Mouse (Mus musculus) regulatory T cell (primary cell): ENCODE data around the gene Chrnb4.

Experiments
- in situ Hi-C: fragments of 300-600 bp; cut with MboI, MseI; formaldehyde crosslinking; loops from one replicate; pipeline ENCODE4 v1.15.1; 2025; ENCODE audit warnings: high pct_unique_total_duplicates

The Chrnb4 gene

GRCm38 (mm10) chr9:55048211-55048880 is at the start of gene Chrnb4:
Gene Chrnb4 (minus strand): TSS chr9:55048779.
- in situ Hi-C loops: loop anchor here (5.0 to 25.0 kb wide), 2 partner anchors 59 to 1961 kb away; no protein-coding TSS in a partner anchor

- in situ Hi-C loops: no loop called here
Measured at GRCm38 (mm10) chr9:55096870-55097269, 48.3 kb upstream of the Chrnb4 start.

DNA sequence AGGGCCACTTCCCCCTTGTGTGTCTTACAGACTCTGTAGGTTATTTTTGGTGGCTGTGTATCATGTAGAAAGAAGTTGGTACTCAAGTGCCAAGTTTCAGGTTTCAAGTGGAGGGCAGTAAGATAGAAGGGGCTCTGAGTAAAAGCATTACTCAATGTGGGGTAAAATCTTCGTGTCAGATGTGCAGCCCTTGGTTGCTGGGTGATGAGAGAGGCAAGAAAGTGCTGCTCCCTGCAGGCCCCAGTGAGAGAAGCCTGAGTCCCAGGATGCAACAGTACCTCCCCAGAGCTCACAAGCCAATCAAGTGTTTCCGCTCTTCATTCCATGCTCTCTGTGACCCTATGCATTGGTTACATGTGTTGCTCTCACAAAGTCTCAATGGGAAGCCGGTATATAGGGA is 47.5 kb upstream of the Chrnb4 start:
- in situ Hi-C loops: no loop called here

DNA sequence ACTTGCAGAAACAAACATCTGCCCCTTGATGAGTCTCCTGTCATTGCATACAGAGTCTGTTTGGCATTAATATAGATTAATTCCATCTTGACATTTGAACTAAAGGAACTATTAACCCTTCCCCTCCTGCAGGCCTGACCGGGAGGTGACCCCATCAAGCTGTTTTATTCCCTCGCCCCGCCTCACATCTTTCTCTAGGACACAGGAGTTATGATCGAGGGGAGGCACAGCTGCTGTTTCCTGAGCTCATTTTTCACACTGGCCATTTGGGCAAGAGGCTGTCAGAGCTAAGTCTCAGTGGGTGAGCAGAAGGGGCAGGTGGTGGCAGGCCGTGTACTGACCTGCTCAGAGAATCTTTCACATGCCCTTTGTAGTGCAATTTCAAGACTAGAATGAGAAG is 41.6 kb upstream of the Chrnb4 start:
- in situ Hi-C loops: no loop called here

DNA sequence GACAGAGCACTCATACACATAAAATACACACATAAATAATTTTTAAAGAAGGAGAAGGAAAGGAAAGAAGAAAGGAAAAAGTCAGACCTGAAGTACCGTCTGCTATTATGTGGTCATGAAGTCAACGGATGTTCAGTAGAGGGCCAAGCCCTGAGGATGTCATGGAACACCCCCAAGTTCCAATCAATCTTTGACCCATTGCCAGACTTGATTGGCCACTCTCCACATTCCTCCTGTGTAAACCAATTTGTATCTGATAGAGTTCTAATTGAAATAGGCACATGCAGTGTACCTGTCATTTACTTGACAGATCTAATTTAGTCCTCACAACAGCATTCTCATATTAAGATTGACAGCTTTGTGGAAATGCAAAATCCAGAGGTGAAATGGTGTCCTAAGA is 40.6 kb upstream of the Chrnb4 start:
- in situ Hi-C loops: no loop called here

DNA sequence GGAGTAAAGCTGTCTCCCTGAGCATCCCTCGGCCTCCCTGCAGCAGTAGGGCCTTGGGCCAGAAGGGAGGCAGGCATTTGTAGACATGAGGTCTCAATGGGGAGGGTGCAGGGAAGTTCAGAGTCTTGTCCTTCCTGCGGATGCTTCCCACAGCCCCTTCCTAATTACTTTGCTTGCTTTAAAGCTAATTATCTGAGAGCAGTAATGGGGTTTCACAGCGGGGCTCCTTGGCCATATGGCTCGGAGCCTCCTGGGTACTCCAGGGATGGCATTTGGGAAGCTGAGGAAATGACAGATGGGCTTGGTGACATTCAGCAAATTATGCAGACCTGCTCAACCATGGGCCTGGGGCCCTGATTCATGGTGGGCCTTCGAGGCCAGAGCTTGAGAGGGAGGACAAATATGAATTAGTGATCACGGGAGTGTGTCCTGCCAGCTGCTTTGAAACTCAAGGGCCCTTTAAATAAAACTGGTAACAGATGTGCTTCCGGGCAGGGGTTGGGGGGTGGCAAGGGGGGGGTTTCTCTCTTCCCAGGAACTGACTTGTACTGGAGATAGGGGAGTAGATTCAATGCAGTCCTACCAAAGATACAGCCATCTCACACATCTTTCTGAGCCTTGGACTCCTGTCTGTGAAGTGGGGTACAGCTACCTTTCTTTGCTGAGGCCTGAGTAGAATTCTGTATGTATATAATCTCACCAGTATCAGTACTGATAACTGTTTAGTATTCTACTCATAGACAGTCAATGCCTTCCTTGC is 34.8 kb upstream of the Chrnb4 start:
- in situ Hi-C loops: no loop called here

- in situ Hi-C loops: no loop called here
Measured at GRCm38 (mm10) chr9:55067965-55068265, 19.3 kb upstream of the Chrnb4 start.

DNA sequence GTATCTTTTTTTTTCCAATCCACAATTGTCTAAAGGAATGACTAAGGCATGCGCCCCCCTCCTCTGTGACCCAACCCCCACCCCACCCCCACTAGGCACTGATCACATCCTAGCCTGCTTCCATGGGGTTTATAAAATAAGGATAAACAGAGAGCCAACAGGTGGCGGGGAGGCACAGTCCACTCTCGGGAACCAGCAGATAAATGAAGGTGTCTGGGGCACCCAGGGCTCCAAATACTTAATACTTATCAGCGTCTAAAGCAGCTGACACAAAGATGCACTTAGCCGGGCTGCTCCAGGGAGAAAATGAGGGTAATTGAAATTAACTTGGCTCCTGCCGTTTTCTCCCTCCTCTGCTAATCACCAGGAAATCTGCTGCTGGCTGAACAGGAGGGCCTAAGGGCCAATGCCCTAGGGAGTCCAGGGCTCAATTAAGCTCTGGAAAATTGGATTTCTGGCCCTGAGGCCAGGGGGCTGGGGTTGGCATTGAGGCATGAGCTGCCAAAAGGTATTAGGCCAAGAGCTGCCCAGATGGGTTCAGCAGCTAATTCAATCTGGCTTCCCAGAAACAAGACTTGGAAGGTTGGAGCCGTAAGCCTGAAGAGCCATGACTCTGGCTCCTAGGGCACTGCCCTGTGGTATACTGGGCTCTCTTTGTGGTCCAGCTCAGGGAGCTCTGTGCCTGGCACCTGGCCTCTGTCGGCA is 18.8 kb upstream of the Chrnb4 start:
- in situ Hi-C loops: no loop called here

GRCm38 (mm10) chr9:55065241-55065640 is 16.7 kb upstream of the Chrnb4 start:
- in situ Hi-C loops: no loop called here

DNA sequence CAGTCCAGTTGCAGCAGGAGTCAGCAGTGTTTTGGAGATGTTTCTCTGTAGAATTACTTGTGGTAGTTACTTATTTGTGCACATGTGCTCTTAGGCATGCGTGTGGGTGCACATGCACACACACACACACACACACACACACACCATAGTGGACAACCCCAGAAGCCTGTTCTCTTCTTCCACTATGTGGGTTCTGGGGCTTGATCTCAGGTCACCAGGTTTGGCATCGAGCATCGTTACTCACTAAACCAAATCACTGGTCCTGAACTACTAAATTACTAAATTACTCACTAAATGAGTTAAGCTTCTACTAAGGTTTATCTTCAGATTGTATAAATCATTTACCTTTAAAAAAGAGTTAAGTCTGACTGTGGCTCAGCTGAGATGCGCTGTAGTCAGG is 9.5 kb upstream of the Chrnb4 start:
- in situ Hi-C loops: no loop called here

GRCm38 (mm10) chr9:55055386-55055930 is 6.9 kb upstream of the Chrnb4 start:
- in situ Hi-C loops: no loop called here

DNA sequence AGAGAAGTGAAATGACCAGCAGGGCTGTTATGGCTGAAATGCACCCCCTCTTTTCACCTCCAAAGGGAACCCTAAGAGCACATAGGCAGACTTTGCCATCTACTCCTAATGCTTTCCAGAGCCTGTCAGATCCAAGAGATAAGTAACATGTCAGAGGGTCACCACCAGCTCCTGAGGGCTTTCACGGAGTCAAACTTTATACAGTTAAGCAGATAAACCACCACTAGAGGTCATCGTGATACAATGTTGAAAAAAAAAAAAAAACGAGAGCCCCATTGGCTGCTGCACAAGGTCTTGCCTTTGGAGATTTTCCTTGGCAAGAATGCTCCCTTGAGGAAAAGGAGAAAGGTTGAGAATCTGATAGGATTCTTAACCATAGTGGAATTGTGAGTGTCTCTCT is 1.8 kb downstream of the Chrnb4 start:
- in situ Hi-C loops: loop anchor here (5.0 to 25.0 kb wide), 2 partner anchors 61 to 1959 kb away; no protein-coding TSS in a partner anchor

GRCm38 (mm10) chr9:55045001-55045400 is 3.6 kb downstream of the Chrnb4 start:
- in situ Hi-C loops: loop anchor here (5.0 to 25.0 kb wide), 2 partner anchors 62 to 1958 kb away; no protein-coding TSS in a partner anchor

DNA sequence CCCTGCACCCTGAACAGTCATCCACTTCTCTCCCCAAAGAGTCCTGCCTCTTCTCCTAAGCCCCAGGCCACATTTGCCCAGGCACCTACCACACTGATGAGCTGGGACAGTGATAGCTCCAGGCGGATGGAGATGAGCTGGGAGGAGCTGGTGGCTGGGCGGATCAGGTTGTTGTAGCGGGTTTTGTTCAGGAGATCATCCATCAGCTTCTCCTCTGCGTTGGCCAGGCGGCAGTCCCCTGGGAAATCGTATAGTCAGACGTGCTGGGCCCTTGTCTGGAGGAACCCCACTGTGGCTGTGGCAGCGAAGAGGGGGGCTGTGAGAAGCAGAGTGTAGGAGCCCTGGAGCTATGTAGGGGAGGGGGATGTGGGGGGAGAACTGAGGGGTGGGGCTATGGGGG is 4.9 kb downstream of the Chrnb4 start:
- in situ Hi-C loops: loop anchor here (5.0 to 25.0 kb wide), 2 partner anchors 264 to 1956 kb away; no protein-coding TSS in a partner anchor

DNA sequence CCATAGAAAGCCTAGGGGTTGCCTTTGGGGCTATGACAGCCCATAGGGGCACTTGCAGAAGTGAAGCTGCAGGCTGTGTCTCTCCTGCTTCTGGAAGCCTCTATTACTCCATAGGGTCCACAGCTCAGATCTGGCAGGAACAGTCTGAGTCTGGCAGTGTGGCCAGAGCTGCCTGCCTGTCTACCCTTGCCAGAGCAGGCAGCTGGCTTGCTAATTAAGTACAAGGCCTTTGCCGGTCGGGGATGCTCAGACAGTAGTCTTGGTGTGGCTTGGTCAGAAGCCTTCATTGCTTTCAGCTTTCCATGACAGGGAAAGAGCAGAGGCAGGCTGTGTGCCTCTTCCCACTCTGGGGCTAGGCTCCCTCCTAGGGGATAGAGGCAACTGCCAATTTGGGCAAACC is 7.2 kb downstream of the Chrnb4 start:
- in situ Hi-C loops: loop anchor here (5.0 to 25.0 kb wide), 2 partner anchors 266 to 1954 kb away; no protein-coding TSS in a partner anchor

- in situ Hi-C loops: loop anchor here (5.0 to 25.0 kb wide), 2 partner anchors 267 to 1953 kb away; no protein-coding TSS in a partner anchor
Measured at GRCm38 (mm10) chr9:55039983-55040382, 8.6 kb downstream of the Chrnb4 start.

GRCm38 (mm10) chr9:55038948-55039347 is 9.6 kb downstream of the Chrnb4 start:
- in situ Hi-C loops: loop anchor here (25.0 kb wide), 1 partner anchor 1952 kb away; no protein-coding TSS in a partner anchor

DNA sequence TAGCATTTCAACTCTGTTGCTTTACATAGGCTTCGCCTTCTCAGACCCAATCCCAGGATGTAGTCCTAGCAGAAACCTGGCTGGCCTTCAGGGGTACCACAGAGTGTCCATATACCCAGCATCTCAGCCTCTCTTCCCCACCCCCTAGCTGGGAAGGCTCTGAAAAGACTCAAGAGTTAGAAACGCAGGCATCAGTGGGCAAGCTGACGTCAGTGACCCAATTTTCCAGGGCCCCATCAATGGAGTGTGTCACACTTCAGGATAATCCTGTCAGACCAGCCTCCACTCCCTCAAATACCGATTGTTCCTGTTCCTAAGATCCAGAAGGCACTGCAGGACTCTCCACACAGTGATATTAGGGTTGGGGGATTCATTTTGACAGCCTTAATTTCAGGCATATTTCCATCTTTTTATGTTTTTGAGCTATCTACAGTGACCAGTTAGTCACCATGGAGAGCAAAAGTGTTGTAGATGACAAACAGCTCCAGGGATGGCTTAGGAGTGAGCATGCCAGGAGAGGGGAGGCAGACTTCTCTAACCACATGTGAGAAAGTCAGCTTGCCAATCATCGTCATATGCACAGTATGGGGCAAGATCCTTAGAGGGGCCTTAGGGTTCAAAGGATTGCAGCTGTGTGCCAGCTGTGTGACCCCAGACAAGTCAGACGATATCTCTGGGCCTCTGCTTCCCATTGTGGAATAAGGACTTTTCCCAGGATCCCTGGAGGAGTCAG is 17.0 kb downstream of the Chrnb4 start:
- in situ Hi-C loops: loop anchor here (25.0 kb wide), 1 partner anchor 1944 kb away; no protein-coding TSS in a partner anchor

DNA sequence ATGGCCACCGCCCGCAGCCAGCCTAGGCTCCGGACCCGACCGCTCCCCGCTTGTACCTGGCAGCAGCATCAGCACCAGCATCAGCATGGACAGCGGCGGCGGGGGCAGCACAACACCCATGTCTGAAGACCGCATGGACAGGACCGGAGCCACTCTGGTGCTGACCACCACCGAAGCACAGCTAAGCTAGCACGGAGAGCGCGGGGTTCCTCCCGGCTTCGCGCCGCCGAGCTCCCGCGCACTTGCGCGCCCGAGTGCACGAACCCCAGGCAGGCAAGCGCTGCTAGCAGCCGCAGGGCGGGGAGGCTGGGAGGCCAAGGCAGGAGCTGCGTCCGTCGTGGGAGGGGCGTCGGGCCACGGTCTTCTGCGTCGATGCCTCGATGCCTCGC is 22.3 kb downstream of the Chrnb4 start, which contains the start of gene Chrna3:
Gene Chrna3 (minus strand): TSS at position 288 of the 389 bp plus-strand sequence.
- in situ Hi-C loops: loop anchor here (5.0 to 25.0 kb wide), 2 partner anchors 226 to 1939 kb away; no protein-coding TSS in a partner anchor

- in situ Hi-C loops: loop anchor here (5.0 to 25.0 kb wide), 2 partner anchors 227 to 1938 kb away; no protein-coding TSS in a partner anchor
Measured at GRCm38 (mm10) chr9:55025534-55026274, 22.9 kb downstream of the Chrnb4 start.
